Mouse (Mus musculus) cortical plate, adult 2 months (tissue): ENCODE measurements around the gene Tspan15.

ENCODE experiments used
- CTCF ChIP-seq: fragments of 200-500 bp; IDR thresholded peaks from 2 replicates; pipeline ENCODE4 v1.5.1; 2011; ENCODE audit warnings: mild to moderate bottlenecking, control low read depth, low read length; ENCODE audit not compliant: insufficient read depth; ENCODE audit errors: extremely low read depth
- POLR2A ChIP-seq: fragments of 200-500 bp; IDR thresholded peaks from 2 replicates; pipeline ENCODE4 v1.6.1; 2011; ENCODE audit warnings: mild to moderate bottlenecking, low read length, control low read depth; ENCODE audit not compliant: insufficient read depth; ENCODE audit errors: extremely low read depth

- TF ChIP-seq CTCF = no peak
- no peak for TF ChIP-seq POLR2A
Measured at GRCm38 (mm10) chr10:62197403-62197802, 33.6 kb downstream of the Tspan15 start.
